Mouse (Mus musculus): ENCODE measurements at regions not wholly inside any gene's neighbourhood (a gene's known extent, or its start where the extent isn't known, plus 50 kb on each side); places are given as distances from the start of the nearest gene placed in this dataset.
A peak's percentile ranks its signal among the peaks of the same experiment; 100 is the strongest.

GRCm38 (mm10) chr13:60123964-60124363, 53.2 kb downstream of the Gas1 start:
- no peak for DNase-seq (ENCODE audit: low read depth)

GRCm38 (mm10) chr13:60123174-60123587, 54.0 kb downstream of the Gas1 start:
- no peak for DNase-seq (ENCODE audit: low read depth)

- no peak for DNase-seq (ENCODE audit: low read depth)
Observed at GRCm38 (mm10) chr13:60122341-60123173, 54.6 kb downstream of the Gas1 start.

GRCm38 (mm10) chr13:60111465-60111864, 65.7 kb downstream of the Gas1 start:
- DNase-seq (ENCODE audit: low read depth), result no peak

GRCm38 (mm10) chr13:60110079-60110846, 66.9 kb downstream of the Gas1 start:
- DNase-seq (ENCODE audit: low read depth), result peak; percentile 98

GRCm38 (mm10) chr13:60105286-60105685, 71.9 kb downstream of the Gas1 start:
- DNase-seq (ENCODE audit: low read depth), result peak; percentile 33

- DNase-seq (ENCODE audit: low read depth), result no peak
Observed at GRCm38 (mm10) chr13:60101651-60102050, 75.5 kb downstream of the Gas1 start.

- DNase-seq (ENCODE audit: low read depth), result no peak
Observed at GRCm38 (mm10) chr13:60100130-60101112, 76.7 kb downstream of the Gas1 start.

- peak; percentile 28 for DNase-seq (ENCODE audit: low read depth)
Observed at GRCm38 (mm10) chr13:60099469-60100129, 77.6 kb downstream of the Gas1 start.

GRCm38 (mm10) chr13:60098394-60098793, 78.8 kb downstream of the Gas1 start:
- peak; percentile 26 for DNase-seq (ENCODE audit: low read depth)

- DNase-seq (ENCODE audit: low read depth), result peak; percentile 56
Observed at GRCm38 (mm10) chr13:60097776-60098175, 79.4 kb downstream of the Gas1 start.

- no peak for DNase-seq (ENCODE audit: low read depth)
Observed at GRCm38 (mm10) chr13:60086657-60087056, 90.5 kb downstream of the Gas1 start.

GRCm38 (mm10) chr13:60084975-60085374, 92.2 kb downstream of the Gas1 start:
- DNase-seq (ENCODE audit: low read depth), result no peak

GRCm38 (mm10) chr13:60084290-60084689, 92.9 kb downstream of the Gas1 start:
- no peak for DNase-seq (ENCODE audit: low read depth)

GRCm38 (mm10) chr13:60080113-60080512, 97.1 kb downstream of the Gas1 start:
- no peak for DNase-seq (ENCODE audit: low read depth)

GRCm38 (mm10) chr13:60078331-60079050, 98.7 kb downstream of the Gas1 start:
- DNase-seq (ENCODE audit: low read depth), result no peak

GRCm38 (mm10) chr13:60076147-60076800, 100.9 kb downstream of the Gas1 start:
- peak; percentile 36 for DNase-seq (ENCODE audit: low read depth)

- no peak for DNase-seq (ENCODE audit: low read depth)
Observed at GRCm38 (mm10) chr13:60071595-60071994, 105.6 kb downstream of the Gas1 start.

GRCm38 (mm10) chr13:60069196-60069595, 108.0 kb downstream of the Gas1 start:
- DNase-seq (ENCODE audit: low read depth), result peak; percentile 78

- DNase-seq (ENCODE audit: low read depth), result no peak
Observed at GRCm38 (mm10) chr13:60067325-60067724, 109.8 kb downstream of the Gas1 start.
